Mouse (Mus musculus) neural tube, embryonic 10.5 days (tissue): ENCODE measurements at regions not wholly inside any gene's neighbourhood (a gene's known extent, or its start where the extent isn't known, plus 50 kb on each side); places are given as distances from the start of the nearest gene placed in this dataset.

ENCODE experiments used
- DNase-seq: peaks from one replicate; pipeline ENCODE4 v3.0.0-alpha.2; 2017; ENCODE audit warnings: low spot score; ENCODE audit errors: extremely low spot score

- peak; percentile 31 for DNase-seq
These were observed 119.2 kb downstream of the Syk start for GRCm38 (mm10) chr13:52702201-52702611.

GRCm38 (mm10) chr13:52703401-52704164 lies 120.6 kb downstream of the Syk start:
- DNase-seq = peak; percentile 58

GRCm38 (mm10) chr13:52704673-52705072 lies 121.7 kb downstream of the Syk start:
- no peak for DNase-seq

- no peak for DNase-seq
These were observed 126.6 kb downstream of the Syk start for GRCm38 (mm10) chr13:52709580-52709979.

GRCm38 (mm10) chr13:52711713-52712369 lies 128.9 kb downstream of the Syk start:
- peak; percentile 81 for DNase-seq

GRCm38 (mm10) chr13:52721463-52721862 lies 138.5 kb downstream of the Syk start:
- no peak for DNase-seq

GRCm38 (mm10) chr13:52722718-52723117 lies 139.7 kb downstream of the Syk start:
- DNase-seq = no peak

- no peak for DNase-seq
These were observed 143.1 kb downstream of the Syk start for GRCm38 (mm10) chr13:52726043-52726442.

GRCm38 (mm10) chr13:52726525-52726924 lies 143.6 kb downstream of the Syk start:
- DNase-seq = no peak

- DNase-seq = no peak
These were observed 152.5 kb downstream of the Syk start for GRCm38 (mm10) chr13:52735453-52735933.

GRCm38 (mm10) chr13:52735934-52736523 lies 153.1 kb downstream of the Syk start:
- DNase-seq = no peak

- DNase-seq = no peak
These were observed 155.2 kb downstream of the Syk start for GRCm38 (mm10) chr13:52738095-52738660.

- no peak for DNase-seq
These were observed 158.4 kb downstream of the Syk start for GRCm38 (mm10) chr13:52741371-52741770.

GRCm38 (mm10) chr13:52756005-52756404 lies 173.0 kb downstream of the Syk start:
- no peak for DNase-seq

- DNase-seq = peak; percentile 23
These were observed 163.8 kb downstream of the Auh start for GRCm38 (mm10) chr13:52765508-52766181.

- DNase-seq = no peak
These were observed 163.2 kb downstream of the Auh start for GRCm38 (mm10) chr13:52766236-52766635.

- no peak for DNase-seq
These were observed 159.5 kb downstream of the Auh start for GRCm38 (mm10) chr13:52769956-52770355.

GRCm38 (mm10) chr13:52771518-52771917 lies 158.0 kb downstream of the Auh start:
- no peak for DNase-seq

- no peak for DNase-seq
These were observed 157.4 kb downstream of the Auh start for GRCm38 (mm10) chr13:52772081-52772480.

- no peak for DNase-seq
These were observed 152.0 kb downstream of the Auh start for GRCm38 (mm10) chr13:52777396-52778034.

GRCm38 (mm10) chr13:52778848-52779247 lies 150.6 kb downstream of the Auh start:
- DNase-seq = no peak
